Mouse (Mus musculus) heart, adult 18-20 months (tissue): ENCODE measurements around the gene Plcd3. TPM values are rescaled to one million over a fixed set of nuclear protein-coding genes. Genes with fewer than 3 reads are reported as not detected.

Experiments
- DNase-seq, 2 experiments: peaks; one replicate each; pipeline ENCODE4 v3.0.0; 2021 to 2022; ENCODE audit warnings: mixed read lengths in 1 of 2
- total RNA-seq, 2 experiments: library from RNA; stranded (reverse); gene quantifications; 2 replicates each; pipeline ENCODE4 v1.2.3; 2021

Gene Plcd3
- total RNA-seq, 2 experiments from 2014 or later: 11.0 to 14.5 TPM

- no peak for DNase-seq
Measured at GRCm38 (mm10) chr11:103020713-103021335, 80.6 kb downstream of the Plcd3 start.

Other genes starting within 250 kb of the Plcd3 start
- gene Eftud2, start 220.7 kb downstream of the Plcd3 start, total RNA-seq: 10 to 100 TPM; 34.1 to 42.6 TPM
- not detected for gene Ccdc103, start 220.5 kb downstream of the Plcd3 start, total RNA-seq
- not detected for gene Fam187a, start 216.5 kb downstream of the Plcd3 start, total RNA-seq
- under 1 TPM; 0.10 to 0.15 TPM for gene Gfap, start 200.7 kb downstream of the Plcd3 start, total RNA-seq
- under 1 TPM in 1 of 2 experiments, not detected in 1; 0.25 TPM for gene Kif18b, start 176.5 kb downstream of the Plcd3 start, total RNA-seq
- not detected for gene C1ql1, start 155.0 kb downstream of the Plcd3 start, total RNA-seq
- gene Nmt1, start 73.5 kb downstream of the Plcd3 start, total RNA-seq: 10 to 100 TPM; 67.5 to 74.8 TPM
- gene Dcakd, start 73.3 kb downstream of the Plcd3 start, total RNA-seq: 10 to 100 TPM; 60.9 to 72.9 TPM
- gene Acbd4, start within 50 bp of the Plcd3 start, total RNA-seq: 10 to 100 TPM; 28.6 to 41.4 TPM
- gene Hexim1, start 14.6 kb upstream of the Plcd3 start, total RNA-seq: 10 to 100 TPM; 20.0 to 21.5 TPM
- gene Hexim2, start 30.8 kb upstream of the Plcd3 start, total RNA-seq: 1 to 10 TPM; 1.6 to 1.7 TPM
- gene Fmnl1, start 69.4 kb upstream of the Plcd3 start, total RNA-seq: 10 to 100 TPM; 18.1 to 20.2 TPM
- not detected for gene 1700023F06Rik, start 106.9 kb upstream of the Plcd3 start, total RNA-seq
- not detected for gene Spata32, start 116.8 kb upstream of the Plcd3 start, total RNA-seq
- gene Map3k14, start 165.8 kb upstream of the Plcd3 start, total RNA-seq: 1 to 10 TPM; 2.5 to 3.0 TPM